Mouse (Mus musculus) lung, postnatal 10 days (tissue): Measurements from ENCODE around the gene Asic2.

Source experiments
- DNase-seq: peaks from one replicate; pipeline ENCODE4 v3.0.0; 2021

Asic2 gene

GRCm38 (mm10) chr11:81153161-81153840, 815.0 kb downstream of the Asic2 start:
- DNase-seq: peak; percentile 38

GRCm38 (mm10) chr11:81152460-81153160, 815.6 kb downstream of the Asic2 start:
- DNase-seq: peak; percentile 34

- peak; percentile 18 for DNase-seq
Measured at GRCm38 (mm10) chr11:81152021-81152385, 816.3 kb downstream of the Asic2 start.

- no peak for DNase-seq
Measured at GRCm38 (mm10) chr11:81151286-81152020, 816.8 kb downstream of the Asic2 start.

GRCm38 (mm10) chr11:81150621-81151020, 817.6 kb downstream of the Asic2 start:
- no peak for DNase-seq

- no peak for DNase-seq
Measured at GRCm38 (mm10) chr11:81148423-81148822, 819.8 kb downstream of the Asic2 start.

- peak; percentile 16 for DNase-seq
Measured at GRCm38 (mm10) chr11:81146574-81147157, 821.6 kb downstream of the Asic2 start.

- no peak for DNase-seq
Measured at GRCm38 (mm10) chr11:81135141-81135540, 833.1 kb downstream of the Asic2 start.

- no peak for DNase-seq
Measured at GRCm38 (mm10) chr11:81133950-81134349, 834.3 kb downstream of the Asic2 start.

- DNase-seq: no peak
Measured at GRCm38 (mm10) chr11:81132669-81133068, 835.6 kb downstream of the Asic2 start.

- DNase-seq: no peak
Measured at GRCm38 (mm10) chr11:81124363-81124762, 843.9 kb downstream of the Asic2 start.

- no peak for DNase-seq
Measured at GRCm38 (mm10) chr11:81120024-81120576, 848.2 kb downstream of the Asic2 start.

GRCm38 (mm10) chr11:81118055-81118454, 850.2 kb downstream of the Asic2 start:
- DNase-seq: no peak

- peak; percentile 74 for DNase-seq
Measured at GRCm38 (mm10) chr11:81115666-81116065, 852.6 kb downstream of the Asic2 start.

- no peak for DNase-seq
Measured at GRCm38 (mm10) chr11:81111626-81112025, 856.6 kb downstream of the Asic2 start.

GRCm38 (mm10) chr11:81110049-81110448, 858.2 kb downstream of the Asic2 start:
- DNase-seq: no peak

- DNase-seq: no peak
Measured at GRCm38 (mm10) chr11:81106949-81107348, 861.3 kb downstream of the Asic2 start.

- DNase-seq: no peak
Measured at GRCm38 (mm10) chr11:81100829-81101228, 867.4 kb downstream of the Asic2 start.

- DNase-seq: peak; percentile 19
Measured at GRCm38 (mm10) chr11:81096011-81096410, 872.2 kb downstream of the Asic2 start.

- DNase-seq: no peak
Measured at GRCm38 (mm10) chr11:81094581-81094980, 873.7 kb downstream of the Asic2 start.

GRCm38 (mm10) chr11:81092161-81092560, 876.1 kb downstream of the Asic2 start:
- DNase-seq: no peak

- no peak for DNase-seq
Measured at GRCm38 (mm10) chr11:81083822-81084221, 884.4 kb downstream of the Asic2 start.
